Mouse (Mus musculus) embryonic facial prominence, embryonic 15.5 days (tissue): ENCODE results near the gene Vpreb2. TPM values are rescaled to one million over a fixed set of nuclear protein-coding genes. Genes with fewer than 3 reads are reported as not detected.

Experiments
- ATAC-seq: fragments of 200-750 bp; cut with Nextera tagmentation; 2 replicates; pipeline ENCODE4 v1.8.0; 2017; ENCODE audit warnings: low read depth, moderate TSS enrichment; ENCODE audit not compliant: insufficient number of reproducible peaks, low FRiP score, low TSS enrichment
- H3K27ac ChIP-seq: fragments of 300-500 bp; sonication (generic); replicated peaks from 2 replicates; pipeline ENCODE4 v1.5.1; 2015; ENCODE audit warnings: mild to moderate bottlenecking, inconsistent platforms
- H3K27me3 ChIP-seq: fragments of 300-500 bp; sonication (generic); 2 replicates; pipeline ENCODE4 v1.6.1; 2015; ENCODE audit warnings: inconsistent platforms
- H3K36me3 ChIP-seq: fragments of 300-500 bp; sonication (generic); 2 replicates; pipeline ENCODE4 v1.6.1; 2015; ENCODE audit warnings: mild to moderate bottlenecking, inconsistent platforms
- H3K4me1 ChIP-seq: fragments of 300-500 bp; sonication (generic); 2 replicates; pipeline ENCODE4 v1.6.1; 2015; ENCODE audit warnings: inconsistent platforms
- H3K4me2 ChIP-seq: fragments of 300-500 bp; sonication (generic); replicated peaks from 2 replicates; pipeline ENCODE4 v1.6.1; 2015; ENCODE audit warnings: mild to moderate bottlenecking, inconsistent platforms
- H3K4me3 ChIP-seq: fragments of 300-500 bp; sonication (generic); replicated peaks from 2 replicates; pipeline ENCODE4 v1.5.1; 2015; ENCODE audit warnings: mild to moderate bottlenecking, inconsistent platforms
- H3K9ac ChIP-seq: fragments of 300-500 bp; sonication (generic); 2 replicates; pipeline ENCODE4 v1.6.1; 2015; ENCODE audit warnings: inconsistent platforms
- H3K9me3 ChIP-seq: fragments of 300-500 bp; sonication (generic); replicated peaks from 2 replicates; pipeline ENCODE4 v1.6.1; 2016; ENCODE audit warnings: inconsistent platforms
- WGBS: fragments of 180-500 bp; shearing (Covaris S2); methylation state at CpG from one replicate; pipeline ENCODE4 v1.1.7; 2015; 5-methylcytosine and 5-hydroxymethylcytosine counted together
- polyA plus RNA-seq: library from polyadenylated mRNA; unstranded; fragments of >200 nt; fragmentation: Nextera tagmentation; extraction: Ambion mirVana; gene quantifications from 2 replicates; pipeline ENCODE4 v1.2.1, GENCODE M21; 2015

The Vpreb2 gene
- polyA plus RNA-seq = not detected in 2 replicates

DNA sequence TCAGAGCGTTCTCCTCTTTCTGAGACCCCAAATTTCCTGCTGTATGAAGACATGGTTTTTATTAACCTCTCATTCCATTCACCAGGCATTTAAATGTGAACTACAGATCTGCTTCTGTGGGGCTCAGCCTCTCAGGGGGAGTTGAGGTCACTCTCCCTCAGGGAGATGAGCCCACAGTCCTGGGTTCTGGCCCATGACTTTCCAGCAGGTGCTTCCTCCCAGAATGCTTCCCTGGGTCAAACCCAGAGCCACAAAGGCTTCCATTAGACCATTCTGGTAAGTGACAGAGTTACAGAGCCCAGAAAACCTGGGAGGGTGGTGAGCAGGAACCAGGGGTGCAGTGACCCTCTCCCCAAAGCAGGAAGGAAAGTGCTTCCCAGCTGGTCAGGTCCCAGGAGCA is at the start of gene Vpreb2:
Gene Vpreb2 (plus strand): TSS at position 301 of the 400 bp plus-strand sequence.
- no peak for ATAC-seq
- no peaks in the 10 kb centered on the region for H3K27me3 ChIP-seq
- no peaks in the 10 kb centered on the region for H3K4me1 ChIP-seq
- no peaks in the 10 kb centered on the region for H3K36me3 ChIP-seq
- H3K4me3 ChIP-seq = no peak within 1 kb of the TSS
- H3K9ac ChIP-seq = no peak within 1 kb of the TSS
- no peaks in the 10 kb centered on the region for H3K9me3 ChIP-seq
- WGBS = 40% methylated on average over 1 of the region's 1 CpGs
- H3K27ac ChIP-seq = no peak within 1 kb of the TSS
- H3K4me2 ChIP-seq = no peak within 1 kb of the TSS

DNA sequence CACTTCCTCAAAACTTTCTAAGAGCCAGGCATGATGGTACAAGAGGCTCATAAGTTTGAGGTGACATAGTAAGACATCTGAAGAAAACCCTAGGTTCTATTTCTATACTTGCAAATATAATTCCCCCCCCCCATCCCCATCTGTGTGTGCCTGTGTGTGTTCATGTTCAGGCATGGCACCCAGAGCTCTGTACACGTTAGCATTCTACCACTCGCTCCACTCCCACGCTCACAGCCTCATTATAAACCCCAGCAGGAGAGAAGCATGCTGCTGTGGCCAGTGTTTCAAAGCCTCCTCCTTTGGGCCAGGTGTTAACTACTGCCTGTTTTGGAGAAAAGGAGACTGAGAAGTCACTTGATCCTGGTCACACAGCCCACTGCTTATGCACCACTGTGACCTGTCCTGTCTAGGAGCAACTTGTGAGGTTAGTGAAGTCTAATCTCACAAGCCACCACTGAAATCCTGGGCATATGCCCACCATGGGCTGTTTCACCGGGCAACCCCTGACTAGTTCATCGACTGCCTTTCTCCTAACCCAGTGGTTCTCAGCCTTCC is 48.2 kb upstream of the Vpreb2 start:
- WGBS = 72% methylated on average over 5 of the region's 5 CpGs
- H3K4me2 ChIP-seq = no peak overlapping the region
- ATAC-seq = no peak
- peaks cover 11% of the 10 kb centered on the region for H3K4me1 ChIP-seq
- H3K9ac ChIP-seq = no peak overlapping the region
- H3K36me3 ChIP-seq = no peaks in the 10 kb centered on the region
- no peaks in the 10 kb centered on the region for H3K9me3 ChIP-seq
- H3K27ac ChIP-seq = no peak overlapping the region
- H3K27me3 ChIP-seq = no peaks in the 10 kb centered on the region
- no peak overlapping the region for H3K4me3 ChIP-seq

- no peak for ATAC-seq
- Histone ChIP-seq H3K4me2 (no peak overlapping the region), H3K36me3 (no peaks in the 10 kb centered on the region), H3K27ac (no peak overlapping the region), H3K4me1 (peaks cover 2% of the 10 kb centered on the region), H3K9ac (no peak overlapping the region), H3K27me3 (no peaks in the 10 kb centered on the region), H3K4me3 (no peak overlapping the region), H3K9me3 (no peaks in the 10 kb centered on the region)
- WGBS = 66% methylated on average over 9 of the region's 9 CpGs
These were observed 46.4 kb upstream of the Vpreb2 start for GRCm38 (mm10) chr16:17933594-17934444.

GRCm38 (mm10) chr16:17934445-17934910 is 45.8 kb upstream of the Vpreb2 start:
- Histone ChIP-seq H3K4me2 (no peak overlapping the region), H3K36me3 (no peaks in the 10 kb centered on the region), H3K9ac (no peak overlapping the region), H3K9me3 (no peaks in the 10 kb centered on the region), H3K4me3 (no peak overlapping the region), H3K4me1 (0 out of 2 replicates have a peak, but pooled peaks cover 4% of the 10 kb centered on the region), H3K27me3 (no peaks in the 10 kb centered on the region), H3K27ac (no peak overlapping the region)
- ATAC-seq = no peak
- WGBS = 54% methylated on average over 3 of the region's 3 CpGs

- H3K4me3 ChIP-seq = no peak overlapping the region
- no peak overlapping the region for H3K9ac ChIP-seq
- WGBS = 78% methylated on average over 10 of the region's 10 CpGs
- no peaks in the 10 kb centered on the region for H3K36me3 ChIP-seq
- no peak overlapping the region for H3K4me2 ChIP-seq
- H3K9me3 ChIP-seq = no peaks in the 10 kb centered on the region
- ATAC-seq = no peak
- no peaks in the 10 kb centered on the region for H3K27me3 ChIP-seq
- no peak overlapping the region for H3K27ac ChIP-seq
- H3K4me1 ChIP-seq = 0 out of 2 replicates have a peak, but pooled peaks cover 4% of the 10 kb centered on the region
These were observed 43.5 kb upstream of the Vpreb2 start for GRCm38 (mm10) chr16:17936776-17937175.

GRCm38 (mm10) chr16:17938187-17938586 is 42.0 kb upstream of the Vpreb2 start:
- no peak for ATAC-seq
- H3K9ac ChIP-seq = no peak overlapping the region
- H3K9me3 ChIP-seq = no peaks in the 10 kb centered on the region
- H3K36me3 ChIP-seq = no peaks in the 10 kb centered on the region
- 0 out of 2 replicates have a peak, but pooled peaks cover 4% of the 10 kb centered on the region for H3K4me1 ChIP-seq
- WGBS = 80% methylated on average over 7 of the region's 7 CpGs
- no peak overlapping the region for H3K4me2 ChIP-seq
- H3K27ac ChIP-seq = no peak overlapping the region
- no peaks in the 10 kb centered on the region for H3K27me3 ChIP-seq
- H3K4me3 ChIP-seq = no peak overlapping the region

GRCm38 (mm10) chr16:17938821-17939220 is 41.4 kb upstream of the Vpreb2 start:
- ATAC-seq = peak; percentile 65
- Histone ChIP-seq H3K4me2 (no peak overlapping the region), H3K4me3 (no peak overlapping the region), H3K9ac (no peak overlapping the region), H3K36me3 (no peaks in the 10 kb centered on the region), H3K4me1 (0 out of 2 replicates have a peak, but pooled peaks cover 4% of the 10 kb centered on the region), H3K27ac (no peak overlapping the region), H3K27me3 (no peaks in the 10 kb centered on the region), H3K9me3 (no peaks in the 10 kb centered on the region)
- WGBS = 12% methylated on average over 7 of the region's 7 CpGs

- no peak for ATAC-seq
- Histone ChIP-seq H3K4me1 (0 out of 2 replicates have a peak, but pooled peaks cover 4% of the 10 kb centered on the region), H3K9ac (no peak overlapping the region), H3K27ac (no peak overlapping the region), H3K4me3 (no peak overlapping the region), H3K36me3 (no peaks in the 10 kb centered on the region), H3K9me3 (no peaks in the 10 kb centered on the region), H3K27me3 (no peaks in the 10 kb centered on the region), H3K4me2 (no peak overlapping the region)
- WGBS = 54% methylated on average over 9 of the region's 9 CpGs
These were observed 40.9 kb upstream of the Vpreb2 start for GRCm38 (mm10) chr16:17939255-17939751.

GRCm38 (mm10) chr16:17943466-17943865 is 36.8 kb upstream of the Vpreb2 start:
- no peak overlapping the region for H3K4me3 ChIP-seq
- H3K27me3 ChIP-seq = no peaks in the 10 kb centered on the region
- H3K4me2 ChIP-seq = no peak overlapping the region
- H3K9ac ChIP-seq = no peak overlapping the region
- no peaks in the 10 kb centered on the region for H3K36me3 ChIP-seq
- H3K27ac ChIP-seq = no peak overlapping the region
- 0 out of 2 replicates have a peak, but pooled peaks cover 4% of the 10 kb centered on the region for H3K4me1 ChIP-seq
- ATAC-seq = no peak
- H3K9me3 ChIP-seq = no peaks in the 10 kb centered on the region
- 52% methylated on average over 8 of the region's 8 CpGs for WGBS

- 51% methylated on average over 7 of the region's 7 CpGs for WGBS
- H3K4me2 ChIP-seq = no peak overlapping the region
- ATAC-seq = no peak
- no peak overlapping the region for H3K9ac ChIP-seq
- no peak overlapping the region for H3K27ac ChIP-seq
- H3K27me3 ChIP-seq = no peaks in the 10 kb centered on the region
- no peak overlapping the region for H3K4me3 ChIP-seq
- no peaks in the 10 kb centered on the region for H3K36me3 ChIP-seq
- H3K9me3 ChIP-seq = no peaks in the 10 kb centered on the region
- 0 out of 2 replicates have a peak, but pooled peaks cover 2% of the 10 kb centered on the region for H3K4me1 ChIP-seq
These were observed 35.0 kb upstream of the Vpreb2 start for GRCm38 (mm10) chr16:17945081-17945831.

DNA sequence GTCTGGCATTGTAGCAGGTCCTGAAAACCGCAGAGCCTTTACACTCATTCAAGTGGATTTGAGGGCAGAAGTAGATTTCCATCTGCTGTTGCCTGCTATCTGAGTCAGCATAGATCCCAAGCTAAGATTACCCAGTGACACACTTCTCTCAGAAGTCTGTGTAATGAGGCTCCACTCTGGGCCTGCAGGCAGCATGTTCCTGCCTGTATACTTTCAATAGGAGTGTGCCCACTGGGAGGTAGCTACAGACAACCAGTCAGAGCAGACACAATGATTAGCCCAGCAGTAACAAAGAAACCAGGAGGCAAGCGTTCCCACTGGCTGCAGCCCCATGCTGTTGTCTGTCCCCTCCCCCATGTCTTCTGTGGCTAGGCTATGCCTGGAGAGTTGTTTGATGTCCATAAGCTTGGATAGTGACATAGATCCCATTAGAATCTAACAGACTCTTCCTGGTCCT is 30.8 kb upstream of the Vpreb2 start:
- 0 out of 2 replicates have a peak, but pooled peaks cover 2% of the 10 kb centered on the region for H3K4me1 ChIP-seq
- ATAC-seq = peak; percentile 47; the same call in 1 of the 2 replicates
- H3K27ac ChIP-seq = no peak overlapping the region
- H3K27me3 ChIP-seq = no peaks in the 10 kb centered on the region
- no peak overlapping the region for H3K4me3 ChIP-seq
- H3K4me2 ChIP-seq = no peak overlapping the region
- H3K9me3 ChIP-seq = no peaks in the 10 kb centered on the region
- 23% methylated on average over 2 of the region's 2 CpGs for WGBS
- no peaks in the 10 kb centered on the region for H3K36me3 ChIP-seq
- no peak overlapping the region for H3K9ac ChIP-seq
